Mouse (Mus musculus) frontal cortex, adult 2 months (tissue): ENCODE measurements around the gene Spata16. TPM values are rescaled to one million over a fixed set of nuclear protein-coding genes. Genes with fewer than 3 reads are reported as not detected.
A peak's percentile ranks its signal among the peaks of the same experiment; 100 is the strongest.

Experiments
- DNase-seq, 2 experiments: peaks; one replicate each; pipeline ENCODE4 v3.0.0; 2022; ENCODE audit warnings: low spot score in 1 of 2; ENCODE audit errors: extremely low spot score in 1 of 2
- polyA plus RNA-seq: library from polyadenylated mRNA; depleted of rRNA; stranded (reverse); fragments of >200 nt; gene quantifications from 2 replicates; pipeline ENCODE4 v1.2.3, GENCODE M21; 2012

Spata16 gene
- polyA plus RNA-seq, 1 experiment = 0.04 TPM

DNA sequence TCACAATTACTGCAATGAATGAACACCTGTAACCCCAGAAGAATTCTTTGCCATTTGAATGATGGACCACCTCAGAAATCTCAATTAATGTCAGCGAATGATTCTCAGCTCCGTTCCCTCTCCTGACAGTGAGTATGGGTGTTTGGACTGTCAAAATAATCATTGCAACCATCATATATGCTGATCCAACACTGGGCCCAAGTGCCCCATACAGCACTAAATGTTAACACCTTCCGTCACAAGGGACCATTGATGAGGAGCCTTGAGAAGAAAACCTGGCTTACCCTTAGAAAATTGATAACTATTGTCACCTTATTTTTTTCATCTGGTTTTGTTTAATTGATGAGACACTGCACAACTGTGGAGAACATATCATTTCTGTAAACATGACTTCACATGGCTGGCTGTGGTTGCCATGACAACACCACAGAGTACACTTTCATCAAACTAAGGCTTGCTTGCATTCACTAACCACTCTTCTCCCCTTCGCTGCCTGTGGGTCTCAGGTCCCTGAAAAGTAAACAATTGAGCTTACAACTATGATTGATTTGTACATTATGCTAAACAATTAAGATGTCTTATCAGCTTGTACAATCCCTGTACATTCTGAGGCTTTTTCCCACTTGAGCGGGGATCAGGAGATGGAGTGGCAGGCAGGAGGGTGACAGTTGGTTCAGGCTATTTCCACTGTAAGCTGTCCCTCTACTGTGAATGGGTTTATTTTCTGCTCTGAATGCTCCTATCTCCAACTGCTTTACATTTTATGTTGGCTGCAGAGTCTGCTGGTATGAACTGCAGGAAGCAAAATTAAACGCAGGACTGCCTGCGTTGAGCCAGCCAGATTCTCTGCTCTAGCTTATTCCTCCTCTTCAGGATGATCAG lies 189.8 kb downstream of the Spata16 start:
- peak in 1 of 2 experiments; percentile 36 for DNase-seq

DNA sequence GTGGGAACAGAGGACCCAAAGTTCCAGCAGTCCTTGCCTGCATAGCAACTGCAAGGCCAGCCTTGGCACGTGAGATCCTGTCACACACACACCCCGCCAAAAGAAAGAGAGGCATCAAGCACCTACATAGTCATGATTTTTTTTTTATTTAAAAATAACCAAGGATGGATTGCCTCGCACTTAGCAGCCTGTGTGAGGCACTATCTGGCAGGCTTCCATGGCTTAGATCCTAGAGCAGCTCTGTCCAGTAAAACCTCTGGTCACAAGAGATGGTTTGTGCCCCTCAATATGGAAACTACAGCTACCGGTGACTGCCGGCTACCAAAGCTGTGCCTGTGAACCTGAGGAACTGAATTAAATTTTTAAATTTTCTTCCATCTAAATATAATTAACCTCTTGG lies 195.5 kb downstream of the Spata16 start:
- no peak for DNase-seq

DNA sequence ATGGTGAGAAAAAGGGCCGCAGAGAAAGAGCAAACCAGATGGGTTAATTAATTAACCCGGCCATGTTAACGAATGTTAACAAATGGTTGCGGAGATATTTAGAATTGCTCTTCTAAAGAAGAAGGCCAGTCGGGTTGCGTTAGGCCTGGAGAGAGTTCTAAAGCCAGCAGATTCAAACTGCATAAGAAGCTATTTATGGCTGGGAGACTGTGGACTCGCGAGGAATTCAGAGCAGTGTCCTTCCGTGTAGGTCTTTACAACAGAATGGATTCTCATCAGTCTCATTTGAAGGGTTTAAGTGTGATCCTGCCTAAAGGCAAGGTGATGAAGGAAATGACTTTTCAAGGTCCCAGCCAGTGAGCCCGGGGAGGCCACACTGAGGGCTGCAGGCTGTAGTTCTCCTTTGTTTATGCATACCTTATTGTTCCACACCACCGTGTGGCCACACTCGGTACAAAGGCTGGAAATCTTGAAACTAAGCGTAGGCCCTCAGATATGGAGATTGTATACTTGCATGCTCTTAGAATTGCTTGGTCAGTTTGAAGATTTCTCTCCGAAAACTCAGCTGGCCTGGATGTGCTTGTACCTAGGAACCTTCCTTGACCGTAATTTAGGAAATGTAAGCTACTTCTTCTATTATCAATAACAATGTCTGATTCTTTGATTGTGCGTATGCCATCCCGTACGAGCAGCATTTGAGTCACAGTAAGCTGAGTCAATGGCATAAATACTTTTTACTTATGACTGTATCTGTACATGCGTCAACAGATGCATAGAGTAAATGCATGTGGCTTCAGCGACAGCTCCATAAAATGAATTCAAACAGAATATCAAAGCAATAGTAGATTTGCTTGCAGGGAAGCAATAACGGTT lies 197.0 kb downstream of the Spata16 start:
- DNase-seq = peak in 1 of 2 experiments; percentile 73

DNA sequence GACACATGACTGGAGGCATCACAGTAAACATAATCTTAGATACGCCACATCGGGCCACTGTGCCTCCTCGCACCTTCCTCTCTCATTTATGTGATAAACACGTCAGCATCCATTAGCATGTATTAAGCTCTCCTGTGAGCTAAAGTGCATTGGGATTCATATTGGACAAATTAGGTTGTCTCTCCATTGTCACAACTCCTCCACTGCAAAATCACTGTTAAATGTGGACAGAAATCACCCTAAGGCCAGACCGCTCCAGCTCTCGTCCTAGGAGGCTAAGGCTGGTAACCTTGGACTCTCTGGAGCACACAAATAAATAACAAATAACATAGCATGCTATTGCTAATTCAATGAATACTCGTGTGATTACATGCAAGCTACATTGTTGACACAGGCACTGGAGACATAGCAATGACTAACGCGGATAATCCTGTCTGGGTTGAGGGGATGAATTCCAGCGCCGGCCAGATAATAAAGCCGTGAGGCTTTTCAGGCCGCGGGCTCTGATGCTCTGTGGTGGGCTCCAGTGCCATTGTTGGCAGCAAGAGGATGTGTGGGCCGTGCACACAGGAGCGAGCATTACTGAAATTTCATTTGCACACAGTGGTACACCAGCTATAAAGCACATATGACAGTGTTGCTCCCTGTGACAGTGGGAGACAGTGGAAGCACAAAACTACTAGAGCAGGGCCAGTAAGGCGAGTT lies 197.8 kb downstream of the Spata16 start:
- no peak for DNase-seq

DNA sequence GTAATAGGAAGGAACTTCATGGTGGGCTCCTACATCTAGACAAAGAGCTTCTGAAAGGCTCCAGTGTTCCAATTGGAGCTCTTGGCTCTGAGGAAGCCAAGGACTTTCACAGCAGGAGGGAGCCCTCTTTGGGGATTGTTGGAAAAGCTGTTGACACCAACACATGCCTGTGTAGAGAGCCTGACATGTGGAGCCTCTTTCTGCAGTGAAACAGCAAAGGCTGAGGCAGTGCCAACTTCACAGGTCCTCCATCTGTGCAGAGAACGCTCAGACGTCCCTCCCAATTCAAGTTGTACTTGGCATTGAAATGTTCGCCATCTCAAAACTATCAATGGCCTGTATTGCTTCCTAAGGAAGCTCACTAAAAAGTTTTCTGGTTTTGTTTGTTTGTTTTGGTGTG lies 207.6 kb downstream of the Spata16 start:
- peak; percentile 67 to 71 for DNase-seq

DNA sequence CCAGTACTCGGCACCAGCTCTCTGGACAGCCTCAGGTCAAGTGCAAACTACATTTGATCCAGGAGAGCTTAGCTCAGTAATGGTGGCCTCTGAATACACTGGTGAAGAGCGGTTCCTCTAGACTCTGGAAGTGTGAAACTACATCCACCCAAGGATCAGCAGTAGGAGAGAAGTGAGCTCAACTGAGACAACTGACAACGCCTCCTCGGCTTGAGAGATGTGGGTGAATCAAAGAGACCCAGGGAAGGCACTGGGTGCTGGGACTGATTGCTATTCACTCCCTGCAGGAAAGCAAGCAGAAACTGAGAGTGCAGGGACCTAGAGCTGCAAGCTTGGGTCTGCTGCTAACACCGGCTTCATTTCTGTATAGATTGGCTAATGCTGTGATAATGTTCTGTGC lies 210.5 kb downstream of the Spata16 start:
- DNase-seq = peak in 1 of 2 experiments; percentile 46

DNA sequence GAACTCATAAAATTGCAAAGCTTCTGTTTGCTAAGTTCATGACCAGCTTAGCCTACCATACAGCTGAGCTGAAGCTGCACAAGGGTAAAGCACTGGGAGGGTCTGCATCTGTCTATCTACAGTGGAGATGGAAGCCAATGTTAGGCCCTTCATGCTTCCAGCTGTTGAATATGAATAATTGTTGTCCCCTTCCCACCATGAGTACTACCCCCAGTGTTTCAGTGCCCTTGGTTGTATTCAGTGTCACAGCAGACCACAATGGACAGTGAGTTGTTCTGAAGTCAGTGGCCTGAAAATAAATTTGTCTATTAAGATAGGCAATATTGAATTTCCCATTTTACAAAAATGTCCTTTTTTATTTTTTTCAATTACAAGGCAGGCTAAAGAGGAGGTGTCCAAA lies 212.8 kb downstream of the Spata16 start:
- DNase-seq = no peak

DNA sequence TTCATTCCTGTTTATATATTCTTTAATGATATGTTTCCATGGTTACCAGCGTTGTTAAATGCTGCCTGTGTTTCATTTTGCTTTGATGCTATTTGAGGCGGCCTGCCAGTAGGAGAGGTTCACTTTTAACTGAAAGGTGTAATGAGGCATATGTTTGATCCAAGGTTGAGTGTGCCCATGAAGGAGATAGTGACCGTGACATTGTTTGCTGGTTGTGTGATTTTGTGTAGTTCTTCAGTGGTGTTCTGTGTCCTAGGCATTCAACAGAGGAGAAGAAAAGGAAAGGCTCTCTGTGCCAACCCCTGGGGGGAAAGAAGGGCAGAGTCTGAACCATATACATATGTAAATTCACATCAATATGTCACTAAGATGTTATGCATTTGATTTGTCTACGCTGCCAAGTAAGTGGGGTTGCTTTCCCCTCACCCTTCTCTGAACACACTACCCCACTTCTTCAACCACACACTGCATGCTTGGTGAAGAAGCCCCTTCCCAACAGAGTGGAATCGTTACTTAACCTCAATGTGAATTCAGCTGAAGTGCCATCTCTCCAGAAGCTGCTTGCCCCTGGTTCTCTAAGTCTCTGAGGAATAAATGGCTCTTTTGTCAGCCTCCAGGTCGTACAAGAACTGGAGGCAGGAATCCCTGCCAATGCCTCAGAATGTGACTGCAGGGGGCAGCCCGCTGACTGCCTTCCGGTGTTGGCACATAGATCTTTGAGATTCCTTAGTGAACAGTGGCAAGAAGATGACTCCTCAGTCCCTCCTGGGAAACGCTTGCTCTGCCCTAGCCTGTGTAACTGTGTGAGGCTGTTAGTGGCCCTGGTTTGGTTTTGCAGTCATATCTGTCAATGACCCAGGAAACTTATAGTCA lies 213.5 kb downstream of the Spata16 start:
- DNase-seq = no peak

DNA sequence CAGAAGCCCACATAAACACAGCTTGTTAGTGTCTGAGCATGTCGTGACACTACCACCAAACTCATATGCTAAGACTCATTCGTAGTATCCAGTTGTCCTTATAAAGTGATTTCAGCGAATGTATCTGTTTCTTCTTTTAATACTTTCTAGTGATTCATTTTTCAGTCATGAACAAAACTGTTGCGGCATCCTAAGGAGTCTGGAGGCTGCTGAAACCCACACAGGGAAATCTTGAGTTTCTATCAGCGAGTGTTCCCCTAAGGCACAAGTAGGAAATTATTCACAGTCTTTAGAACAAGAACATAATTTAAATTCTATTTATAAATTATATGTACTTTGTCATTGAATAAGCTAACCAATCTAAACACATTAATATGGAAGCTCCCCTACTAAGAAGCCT lies 216.1 kb downstream of the Spata16 start:
- DNase-seq = peak in 1 of 2 experiments; percentile 46

DNA sequence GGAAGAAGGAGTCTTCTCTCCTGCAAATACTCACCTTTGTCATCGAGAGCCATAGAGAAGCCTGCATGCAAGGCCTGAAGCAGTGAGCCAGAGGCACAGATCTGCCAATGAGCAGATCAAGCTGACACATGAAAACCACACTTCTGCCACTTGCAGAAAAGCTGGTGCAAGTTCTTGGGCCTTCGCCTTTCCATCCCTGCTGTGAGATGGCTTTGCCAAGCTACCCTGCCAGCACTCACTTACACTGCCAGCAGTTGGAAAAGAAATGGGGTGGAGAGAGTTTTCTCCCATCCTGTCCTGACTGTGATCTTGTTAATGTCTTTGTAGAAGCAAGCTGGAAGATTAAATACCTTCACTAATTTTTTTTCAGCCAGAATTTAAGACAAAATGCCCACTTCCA lies 237.3 kb downstream of the Spata16 start:
- DNase-seq = peak; percentile 11 to 37

DNA sequence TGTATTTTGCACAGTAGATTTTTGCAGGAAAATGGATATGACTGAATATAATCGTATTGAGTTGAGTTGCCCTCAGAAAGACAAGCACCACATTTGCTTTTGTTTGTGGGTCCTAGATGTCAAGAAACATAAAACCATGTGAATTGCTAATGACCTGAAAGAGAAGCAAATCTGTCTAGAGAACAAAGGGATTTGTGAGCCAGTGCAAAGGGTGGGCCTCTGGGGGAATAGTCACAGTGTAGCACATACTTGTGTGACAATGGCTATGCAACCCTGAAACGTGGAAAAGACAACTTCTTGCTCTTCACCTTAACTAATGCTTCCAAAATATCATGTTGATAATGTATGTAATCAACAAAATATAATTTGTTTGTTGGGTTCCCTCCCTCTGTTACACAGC lies 239.9 kb downstream of the Spata16 start:
- DNase-seq = no peak

DNA sequence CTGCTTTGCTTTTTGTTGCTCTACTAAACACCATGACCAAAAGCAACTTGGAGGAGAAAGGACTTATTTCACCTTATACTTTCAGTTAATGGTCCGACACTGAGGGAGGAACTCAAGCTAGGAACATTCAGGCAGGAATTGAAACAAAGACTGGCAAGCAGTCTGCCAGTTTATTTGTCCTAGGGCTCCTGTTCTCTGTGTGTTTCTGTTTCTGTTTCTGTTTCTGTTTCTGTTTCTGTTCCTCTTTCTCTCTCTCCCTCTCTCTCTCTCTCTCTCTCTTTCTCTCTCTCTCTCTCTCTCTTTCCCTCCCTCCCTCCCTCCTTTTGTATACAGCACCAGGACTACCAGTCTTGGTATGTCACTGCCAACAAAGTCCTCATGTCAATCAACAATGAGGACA lies 279.2 kb downstream of the Spata16 start:
- DNase-seq = no peak

DNA sequence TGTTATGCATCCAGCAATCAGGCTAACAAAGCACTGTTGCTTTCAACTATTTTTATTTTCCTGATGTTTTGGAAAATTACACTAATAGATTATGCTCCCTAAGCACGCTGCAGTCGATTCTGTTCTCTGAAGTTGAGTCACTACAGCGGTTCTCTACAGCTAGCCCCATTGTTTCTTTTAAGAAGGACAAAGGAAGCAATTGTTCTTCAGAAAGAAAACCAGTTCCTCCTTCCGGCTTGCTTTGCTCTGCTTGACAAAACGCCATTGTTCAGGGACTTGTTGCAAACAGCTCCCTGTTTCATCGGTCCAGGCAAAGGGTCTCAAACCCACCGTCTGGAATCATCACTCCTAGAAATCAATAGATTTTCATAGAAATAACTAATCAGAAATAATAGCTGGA lies 283.6 kb downstream of the Spata16 start:
- no peak for DNase-seq

DNA sequence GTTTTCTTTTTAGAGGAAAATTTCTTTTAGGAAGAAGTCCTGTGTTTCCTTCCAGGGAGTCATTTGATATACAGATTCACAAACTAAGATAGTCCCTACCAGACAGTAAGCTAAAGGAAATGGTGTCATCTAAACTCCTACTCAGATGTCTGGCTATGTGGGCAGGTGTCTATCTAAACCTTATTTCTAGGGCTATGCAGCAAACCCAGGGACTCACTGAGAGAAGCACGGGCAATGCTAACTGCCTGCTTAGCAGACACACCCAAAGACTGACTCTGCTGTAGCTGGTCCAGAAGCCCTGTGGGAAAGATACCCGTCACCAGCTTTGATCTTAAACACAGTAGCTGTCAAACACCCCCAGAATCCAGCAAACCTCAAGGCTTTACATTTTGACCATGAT lies 284.2 kb downstream of the Spata16 start:
- peak; percentile 18 to 53 for DNase-seq

DNA sequence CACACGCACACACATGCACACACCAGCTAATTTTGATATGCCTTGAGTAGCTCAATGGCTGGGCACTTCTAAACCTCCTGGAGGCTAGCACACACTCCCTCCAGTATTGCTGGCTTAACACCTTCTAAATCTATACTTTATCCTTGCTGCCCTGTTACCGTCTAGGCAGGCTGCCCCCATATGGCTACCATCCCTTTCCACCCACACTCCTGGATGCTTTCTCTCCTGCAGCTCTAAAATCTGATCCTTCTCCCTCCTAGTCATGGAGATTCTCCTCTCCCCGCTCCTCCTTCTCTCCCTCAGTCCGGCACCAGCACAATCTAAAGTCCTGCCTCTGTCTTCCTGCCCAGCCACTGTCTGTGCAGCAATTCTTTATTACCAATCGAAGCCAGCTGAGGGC lies 286.0 kb downstream of the Spata16 start:
- peak in 1 of 2 experiments; percentile 66 for DNase-seq

DNA sequence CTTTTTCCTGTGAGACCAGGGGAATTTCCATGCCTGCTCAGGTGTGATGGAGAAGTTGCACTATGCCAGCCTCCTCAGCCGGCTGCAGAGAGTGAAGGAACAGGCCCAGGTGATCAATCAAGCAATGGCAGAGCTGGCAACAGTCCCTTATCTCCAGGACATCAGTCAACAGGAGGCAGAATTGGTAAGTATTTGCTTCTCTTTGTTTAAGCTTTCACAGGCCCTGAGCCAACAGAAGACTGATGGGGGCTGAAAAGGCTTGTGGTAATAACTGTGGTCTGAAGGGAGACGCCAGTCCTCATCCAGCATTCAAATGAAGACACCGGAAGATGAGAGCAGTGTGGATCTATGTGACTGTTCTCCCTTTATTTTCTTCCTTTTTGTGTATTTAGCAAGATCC lies 286.8 kb downstream of the Spata16 start:
- no peak for DNase-seq

DNA sequence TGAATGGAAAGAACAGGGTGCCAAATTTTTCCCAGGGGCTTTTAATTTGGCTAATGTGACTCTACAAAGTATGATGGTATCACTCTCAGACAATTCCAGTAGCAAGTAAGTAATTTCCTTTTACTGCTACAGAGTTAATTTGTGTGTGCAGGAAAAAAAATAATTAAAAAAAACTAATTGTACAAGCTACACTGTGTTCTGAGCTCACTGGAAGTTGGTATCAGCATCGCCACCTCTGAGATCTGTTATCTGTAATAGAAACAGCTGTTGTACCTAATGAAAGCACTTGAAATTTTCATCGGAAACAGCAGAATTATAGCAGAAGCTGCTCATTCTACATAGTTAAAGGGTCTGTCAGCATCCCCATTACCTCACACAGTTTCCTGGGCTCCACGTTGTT lies 295.7 kb downstream of the Spata16 start:
- DNase-seq = no peak

DNA sequence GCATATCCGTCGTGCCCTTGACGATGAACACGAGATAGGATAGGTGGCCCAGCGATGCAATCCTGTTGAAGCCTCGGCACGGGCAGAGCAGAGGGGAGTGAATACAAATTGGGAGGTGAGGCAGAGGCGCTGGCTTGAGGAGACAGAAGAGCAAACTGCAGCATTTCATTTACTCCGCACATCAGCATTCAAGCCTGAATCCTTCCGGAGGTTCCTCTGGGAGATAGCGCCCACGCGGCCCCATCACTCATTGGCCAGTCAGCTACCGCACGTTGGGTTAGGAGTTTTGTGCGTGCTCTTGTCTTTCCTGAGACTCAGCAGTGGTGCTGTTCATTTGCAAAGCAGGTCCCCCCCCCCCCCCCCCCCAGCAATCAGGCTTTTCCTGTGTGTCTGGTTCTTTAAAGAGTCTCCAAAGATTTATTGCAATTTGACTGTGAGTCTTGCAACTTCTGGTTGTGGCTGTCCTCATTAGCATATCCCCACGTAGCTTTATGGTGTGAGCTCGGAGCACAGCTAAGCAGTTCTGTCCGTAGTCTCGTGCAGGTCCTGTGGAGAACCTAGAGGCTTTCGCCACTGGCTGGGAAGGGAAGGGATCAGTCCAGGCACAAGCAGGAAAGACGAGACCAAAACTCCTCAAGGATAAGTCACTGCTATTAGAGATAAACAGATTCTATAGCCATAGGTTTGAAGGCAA lies 299.6 kb downstream of the Spata16 start:
- no peak for DNase-seq

DNA sequence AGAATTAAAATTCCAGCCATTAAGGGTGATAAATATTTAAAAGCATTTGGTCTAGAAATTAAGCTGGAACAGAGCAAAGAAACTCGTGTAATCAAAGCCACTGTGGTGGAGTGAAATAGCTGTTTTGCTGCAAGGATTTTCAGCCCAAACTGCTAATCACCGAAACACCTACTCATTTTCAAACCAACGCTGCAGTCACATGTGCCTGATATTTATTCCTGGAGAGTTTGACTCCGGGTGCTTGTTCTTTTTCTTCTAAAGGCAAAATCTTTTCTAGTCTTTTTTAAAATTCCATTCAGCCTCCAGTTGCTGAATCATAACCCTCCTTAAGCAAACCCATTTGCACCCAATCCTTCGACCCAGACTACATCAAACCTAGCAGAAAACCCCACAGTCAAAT lies 329.4 kb downstream of the Spata16 start:
- DNase-seq = peak in 1 of 2 experiments; percentile 65
